Mouse (Mus musculus): ENCODE results near the gene Clec3b. TPM values are rescaled to one million over a fixed set of nuclear protein-coding genes. Genes with fewer than 3 reads are reported as not detected.

Gene Clec3b
- polyA plus RNA-seq, 1 experiment from 2014 or later = 2.9 TPM

GRCm38 (mm10) chr9:123139887-123140614 lies 10.7 kb upstream of the Clec3b start:
- ATAC-seq (ENCODE audit: low read depth) (no peak), DNase-seq (ENCODE audit: low spot score) (no peak)
- H3K9ac ChIP-seq (ENCODE audit: low read depth, low read length) = no peak overlapping the region
- no peak overlapping the region for H3K4me2 ChIP-seq (ENCODE audit: low read depth, low read length)
- no peak overlapping the region for H3K4me3 ChIP-seq (ENCODE audit: low read depth, low read length)
- 79% methylated on average over 4 of the region's 4 CpGs for WGBS
- H3K4me1 ChIP-seq (ENCODE audit: control insufficient read depth, insufficient read depth, low read length) = no peaks in the 10 kb centered on the region
- peaks cover 18% of the 10 kb centered on the region for H3K9me3 ChIP-seq (ENCODE audit: control insufficient read depth, low read length)
- peaks cover 64% of the 10 kb centered on the region for H3K36me3 ChIP-seq (ENCODE audit: control insufficient read depth, insufficient read depth, low read length)
- no peak overlapping the region for H3K27ac ChIP-seq (replicated peaks; ENCODE audit: low read depth, low read length)
- H3K27me3 ChIP-seq (replicated peaks; ENCODE audit: control insufficient read depth, insufficient read depth, low read length) = no peaks in the 10 kb centered on the region

- H3K9ac ChIP-seq (ENCODE audit: low read depth, low read length) = no peak overlapping the region
- H3K9me3 ChIP-seq (ENCODE audit: control insufficient read depth, low read length) = peaks cover 21% of the 10 kb centered on the region
- no peaks in the 10 kb centered on the region for H3K4me1 ChIP-seq (ENCODE audit: control insufficient read depth, insufficient read depth, low read length)
- no peak overlapping the region for H3K27ac ChIP-seq (replicated peaks; ENCODE audit: low read depth, low read length)
- H3K4me2 ChIP-seq (ENCODE audit: low read depth, low read length) = no peak overlapping the region
- ATAC-seq (ENCODE audit: low read depth) (no peak; the same call in 1 of the 2 replicates), DNase-seq (ENCODE audit: low spot score) (peak; percentile 75)
- H3K27me3 ChIP-seq (replicated peaks; ENCODE audit: control insufficient read depth, insufficient read depth, low read length) = no peaks in the 10 kb centered on the region
- no peak overlapping the region for H3K4me3 ChIP-seq (ENCODE audit: low read depth, low read length)
- H3K36me3 ChIP-seq (ENCODE audit: control insufficient read depth, insufficient read depth, low read length) = 0 out of 2 replicates have a peak, but pooled peaks cover 7% of the 10 kb centered on the region
- 61% methylated on average over 5 of the region's 5 CpGs for WGBS
Observed at GRCm38 (mm10) chr9:123148430-123148829, 2.3 kb upstream of the Clec3b start.

GRCm38 (mm10) chr9:123151561-123151960 lies 815 bp downstream of the Clec3b start:
- Histone ChIP-seq H3K4me1 (ENCODE audit: control insufficient read depth, insufficient read depth, low read length) (no peaks in the 10 kb centered on the region), H3K9ac (ENCODE audit: low read depth, low read length) (no peak overlapping the region), H3K4me3 (ENCODE audit: low read depth, low read length) (no peak overlapping the region), H3K36me3 (ENCODE audit: control insufficient read depth, insufficient read depth, low read length) (no peaks in the 10 kb centered on the region), H3K9me3 (ENCODE audit: control insufficient read depth, low read length) (no peaks in the 10 kb centered on the region), H3K27ac (replicated peaks; ENCODE audit: low read depth, low read length) (no peak overlapping the region), H3K27me3 (replicated peaks; ENCODE audit: control insufficient read depth, insufficient read depth, low read length) (no peaks in the 10 kb centered on the region), H3K4me2 (ENCODE audit: low read depth, low read length) (no peak overlapping the region)
- 52% methylated on average over 1 of the region's 1 CpGs for WGBS
- DNase-seq (ENCODE audit: low spot score) = no peak
- no peak for ATAC-seq (ENCODE audit: low read depth)

- Histone ChIP-seq H3K4me3 (ENCODE audit: low read depth, low read length) (no peak overlapping the region), H3K4me1 (ENCODE audit: control insufficient read depth, insufficient read depth, low read length) (no peaks in the 10 kb centered on the region; the same call in 1 of the 2 replicates), H3K9me3 (ENCODE audit: control insufficient read depth, low read length) (no peaks in the 10 kb centered on the region), H3K27ac (replicated peaks; ENCODE audit: low read depth, low read length) (no peak overlapping the region), H3K27me3 (replicated peaks; ENCODE audit: control insufficient read depth, insufficient read depth, low read length) (no peaks in the 10 kb centered on the region), H3K9ac (ENCODE audit: low read depth, low read length) (no peak overlapping the region), H3K4me2 (ENCODE audit: low read depth, low read length) (no peak overlapping the region), H3K36me3 (ENCODE audit: control insufficient read depth, insufficient read depth, low read length) (no peaks in the 10 kb centered on the region)
- no peak for DNase-seq (ENCODE audit: low spot score)
- 83% methylated on average over 3 of the region's 3 CpGs for WGBS
- no peak for ATAC-seq (ENCODE audit: low read depth)
Observed at GRCm38 (mm10) chr9:123152026-123152425, 1.3 kb downstream of the Clec3b start.

GRCm38 (mm10) chr9:123153121-123153520 lies 2.4 kb downstream of the Clec3b start:
- no peaks in the 10 kb centered on the region for H3K27me3 ChIP-seq (replicated peaks; ENCODE audit: control insufficient read depth, insufficient read depth, low read length)
- no peak overlapping the region for H3K9ac ChIP-seq (ENCODE audit: low read depth, low read length)
- no peak overlapping the region for H3K4me2 ChIP-seq (ENCODE audit: low read depth, low read length)
- WGBS = 89% methylated on average over 2 of the region's 2 CpGs
- H3K36me3 ChIP-seq (ENCODE audit: control insufficient read depth, insufficient read depth, low read length) = no peaks in the 10 kb centered on the region
- no peak for ATAC-seq (ENCODE audit: low read depth)
- no peaks in the 10 kb centered on the region; the same call in 1 of the 2 replicates for H3K4me1 ChIP-seq (ENCODE audit: control insufficient read depth, insufficient read depth, low read length)
- H3K27ac ChIP-seq (replicated peaks; ENCODE audit: low read depth, low read length) = no peak overlapping the region
- no peaks in the 10 kb centered on the region for H3K9me3 ChIP-seq (ENCODE audit: control insufficient read depth, low read length)
- no peak overlapping the region for H3K4me3 ChIP-seq (ENCODE audit: low read depth, low read length)
- DNase-seq (ENCODE audit: low spot score) = no peak

GRCm38 (mm10) chr9:123156910-123157361 lies 6.2 kb downstream of the Clec3b start:
- Histone ChIP-seq H3K36me3 (ENCODE audit: control insufficient read depth, insufficient read depth, low read length) (no peaks in the 10 kb centered on the region), H3K27ac (replicated peaks; ENCODE audit: low read depth, low read length) (no peak overlapping the region), H3K9ac (ENCODE audit: low read depth, low read length) (peak overlapping the region; percentile 41; the same call in 1 of the 2 replicates), H3K4me2 (ENCODE audit: low read depth, low read length) (peak overlapping the region; percentile 50), H3K9me3 (ENCODE audit: control insufficient read depth, low read length) (no peaks in the 10 kb centered on the region), H3K4me1 (ENCODE audit: control insufficient read depth, insufficient read depth, low read length) (peaks cover 7% of the 10 kb centered on the region; the same call in 1 of the 2 replicates), H3K4me3 (ENCODE audit: low read depth, low read length) (peak overlapping the region; percentile 19), H3K27me3 (replicated peaks; ENCODE audit: control insufficient read depth, insufficient read depth, low read length) (no peaks in the 10 kb centered on the region)
- ATAC-seq (ENCODE audit: low read depth) (peak; percentile 64), DNase-seq (ENCODE audit: low spot score) (peak; percentile 71)
- WGBS = 43% methylated on average over 30 of the region's 30 CpGs

- Histone ChIP-seq H3K36me3 (ENCODE audit: control insufficient read depth, insufficient read depth, low read length) (no peaks in the 10 kb centered on the region), H3K27me3 (replicated peaks; ENCODE audit: control insufficient read depth, insufficient read depth, low read length) (no peaks in the 10 kb centered on the region), H3K4me3 (ENCODE audit: low read depth, low read length) (no peak overlapping the region), H3K9ac (ENCODE audit: low read depth, low read length) (no peak overlapping the region), H3K27ac (replicated peaks; ENCODE audit: low read depth, low read length) (no peak overlapping the region), H3K4me2 (ENCODE audit: low read depth, low read length) (no peak overlapping the region), H3K4me1 (ENCODE audit: control insufficient read depth, insufficient read depth, low read length) (peaks cover 7% of the 10 kb centered on the region; the same call in 1 of the 2 replicates), H3K9me3 (ENCODE audit: control insufficient read depth, low read length) (no peaks in the 10 kb centered on the region)
- DNase-seq (ENCODE audit: low spot score) = no peak
- ATAC-seq (ENCODE audit: low read depth) = no peak
Observed at GRCm38 (mm10) chr9:123157699-123158098, 7.0 kb downstream of the Clec3b start.

- H3K4me1 ChIP-seq (ENCODE audit: control insufficient read depth, insufficient read depth, low read length) = peaks cover 7% of the 10 kb centered on the region; the same call in 1 of the 2 replicates
- no peaks in the 10 kb centered on the region for H3K9me3 ChIP-seq (ENCODE audit: control insufficient read depth, low read length)
- 58% methylated on average over 8 of the region's 8 CpGs for WGBS
- H3K27me3 ChIP-seq (replicated peaks; ENCODE audit: control insufficient read depth, insufficient read depth, low read length) = no peaks in the 10 kb centered on the region
- H3K9ac ChIP-seq (ENCODE audit: low read depth, low read length) = no peak overlapping the region
- no peak overlapping the region for H3K4me2 ChIP-seq (ENCODE audit: low read depth, low read length)
- peak; percentile 32 for DNase-seq (ENCODE audit: low spot score)
- H3K36me3 ChIP-seq (ENCODE audit: control insufficient read depth, insufficient read depth, low read length) = no peaks in the 10 kb centered on the region
- no peak overlapping the region for H3K4me3 ChIP-seq (ENCODE audit: low read depth, low read length)
- ATAC-seq (ENCODE audit: low read depth) = no peak
- no peak overlapping the region for H3K27ac ChIP-seq (replicated peaks; ENCODE audit: low read depth, low read length)
Observed at GRCm38 (mm10) chr9:123158125-123158836, 7.5 kb downstream of the Clec3b start.

Data from embryonic facial prominence, embryonic 14.5 days (tissue).